In genomic region chr2:164436215-164436913, GRCm38 (mm10) we compare ENCODE assay signal across 7 mouse cellular contexts. TPM values are rescaled to one million over a fixed set of nuclear protein-coding genes. Genes with fewer than 3 reads are reported as not detected.
DNase-seq lines count a peak whose midpoint lies in the region; ATAC-seq and TF ChIP-seq lines count a peak whose summit lies in the region.

No protein-coding gene starts in this region.

- no peak for TF ChIP-seq CTCF in left cerebral cortex, adult 2 months (IDR thresholded peaks at IDR 0.05)
- TF ChIP-seq CTCF in liver, embryonic 14.5 days (IDR thresholded peaks at IDR 0.05; ENCODE audit: low read depth) = no peak

- H3K27ac ChIP-seq in left cerebral cortex, adult 2 months = peak overlapping the region; percentile 37; the same call in 1 of the 2 replicates
- peak overlapping the region; percentile 79 for H3K27ac ChIP-seq in embryonic facial prominence, embryonic 13.5 days
- peak overlapping the region; percentile 93 for H3K27ac ChIP-seq in intestine, embryonic 15.5 days
- no peak overlapping the region for H3K27ac ChIP-seq in liver, embryonic 14.5 days

- H3K4me3 ChIP-seq in left cerebral cortex, adult 2 months = no peak overlapping the region
- no peak overlapping the region for H3K4me3 ChIP-seq in embryonic facial prominence, embryonic 13.5 days
- peak overlapping the region; percentile 15 for H3K4me3 ChIP-seq in intestine, embryonic 15.5 days (replicated peaks)
- no peak overlapping the region for H3K4me3 ChIP-seq in liver, embryonic 14.5 days (ENCODE audit: insufficient read depth in 1 of 2, low read depth in 2 of 2, low read length in 2 of 2)

- intact Hi-C loops in left cerebral cortex, adult 2 months (cut with DNase I) = no loop called here
- intact Hi-C loops in gastrocnemius, postnatal 14 days (cut with DNase I; ENCODE audit: low total_unique reads) = no loop called here

- no peaks in the 10 kb centered on the region for H3K9me3 ChIP-seq in embryonic facial prominence, embryonic 13.5 days
- no peaks in the 10 kb centered on the region for H3K9me3 ChIP-seq in intestine, embryonic 15.5 days
- no peaks in the 10 kb centered on the region for H3K9me3 ChIP-seq in liver, embryonic 14.5 days (ENCODE audit: control insufficient read depth, low read length)

- TF ChIP-seq EP300 in liver, embryonic 14.5 days (IDR thresholded peaks at IDR 0.05; ENCODE audit: low read depth) = no peak

- peak overlapping the region; percentile 28 for H3K4me2 ChIP-seq in embryonic facial prominence, embryonic 13.5 days
- peak overlapping the region; percentile 83 for H3K4me2 ChIP-seq in intestine, embryonic 15.5 days (replicated peaks)
- H3K4me2 ChIP-seq in liver, embryonic 14.5 days (ENCODE audit: low read depth) = peak overlapping the region; percentile 21

- H3K9ac ChIP-seq in embryonic facial prominence, embryonic 13.5 days = peak overlapping the region; percentile 49
- peak overlapping the region; percentile 35 for H3K9ac ChIP-seq in intestine, embryonic 15.5 days
- no peak overlapping the region for H3K9ac ChIP-seq in liver, embryonic 14.5 days (replicated peaks)

- H3K27me3 ChIP-seq in embryonic facial prominence, embryonic 13.5 days = no peaks in the 10 kb centered on the region
- no peaks in the 10 kb centered on the region for H3K27me3 ChIP-seq in intestine, embryonic 15.5 days (replicated peaks)
- peaks cover 4% of the 10 kb centered on the region for H3K27me3 ChIP-seq in liver, embryonic 14.5 days (ENCODE audit: control insufficient read depth, insufficient read depth, low read length)

- ATAC-seq in embryonic facial prominence, embryonic 13.5 days (ENCODE audit: insufficient number of reproducible peaks, insufficient read depth, low FRiP score, low TSS enrichment, low read depth) = no peak
- no peak for ATAC-seq in intestine, embryonic 15.5 days
- no peak for ATAC-seq in liver, embryonic 14.5 days (ENCODE audit: insufficient read depth)

- 9% methylated on average over 8 of the region's 8 CpGs for WGBS in embryonic facial prominence, embryonic 13.5 days
- WGBS in intestine, embryonic 15.5 days = 19% methylated on average over 8 of the region's 8 CpGs
- WGBS in liver, embryonic 14.5 days (ENCODE audit: insufficient replicate concordance) = 22% methylated on average over 8 of the region's 8 CpGs

- DNase-seq in left cerebral cortex, adult 2 months (ENCODE audit: extremely low spot score in 1 of 2, low spot score in 2 of 2) = no peak
- no peak for DNase-seq in left cerebral cortex, adult 18-20 months (ENCODE audit: low spot score in 2 of 2)
- DNase-seq in liver, embryonic 14.5 days (ENCODE audit: low read depth in 3 of 3, low spot score in 3 of 3) = no peak
- no peak for DNase-seq in MN1 (ENCODE audit: low spot score)
- DNase-seq in gastrocnemius, postnatal 14 days = no peak

- no peaks in the 10 kb centered on the region; the same call in 1 of the 2 replicates for H3K36me3 ChIP-seq in embryonic facial prominence, embryonic 13.5 days
- no peaks in the 10 kb centered on the region for H3K36me3 ChIP-seq in intestine, embryonic 15.5 days
- H3K36me3 ChIP-seq in liver, embryonic 14.5 days (replicated peaks; ENCODE audit: control insufficient read depth, insufficient read depth, low read depth) = no peaks in the 10 kb centered on the region

- H3K4me1 ChIP-seq in embryonic facial prominence, embryonic 13.5 days = peaks cover 98% of the 10 kb centered on the region
- peaks cover 72% of the 10 kb centered on the region for H3K4me1 ChIP-seq in intestine, embryonic 15.5 days (replicated peaks)
- peaks cover 0 to 10% of the 10 kb centered on the region in 2 experiments; a peak in 2 of 4 replicates for H3K4me1 ChIP-seq in liver, embryonic 14.5 days (replicated peaks; ENCODE audit: control insufficient read depth in 2 of 2, insufficient read depth in 2 of 2, low read length in 1 of 2)

RNA-seq across cellular contexts. Expression of gene Sdc4, which starts 7.3 kb away (rescaled TPM):
- 10 to 100 TPM; 78.7 to 93.2 TPM for total RNA-seq in left cerebral cortex, adult 2 months (2021)
- 10 to 100 TPM; 72.7 to 80.1 TPM for total RNA-seq in left cerebral cortex, adult 18-20 months (2021)
- 81.5 and 87.8 TPM in 2 replicates for polyA plus RNA-seq in embryonic facial prominence, embryonic 13.5 days (2015; fragmentation: Nextera tagmentation; extraction: Ambion mirVana)
- polyA plus RNA-seq in intestine, embryonic 15.5 days (2015; fragmentation: Nextera tagmentation; extraction: Ambion mirVana) = 120 and 126 TPM in 2 replicates
- 9.7 and 10.8 TPM in 2 replicates for polyA plus RNA-seq in liver, embryonic 14.5 days (2012; rRNA removed)
- polyA plus RNA-seq in liver, embryonic 14.5 days (2014; fragmentation: Nextera tagmentation; extraction: Ambion mirVana) = 23.8 and 25.4 TPM in 2 replicates
- total RNA-seq in gastrocnemius, postnatal 14 days (2021) = 10 to 100 TPM; 45.1 to 72.6 TPM

RNA-seq across cellular contexts. Expression of gene Sys1, which starts 20.4 kb away (rescaled TPM):
- total RNA-seq in left cerebral cortex, adult 2 months (2021) = 10 to 100 TPM; 40.8 to 41.3 TPM
- 10 to 100 TPM; 43.5 to 44.6 TPM for total RNA-seq in left cerebral cortex, adult 18-20 months (2021)
- polyA plus RNA-seq in embryonic facial prominence, embryonic 13.5 days (2015; fragmentation: Nextera tagmentation; extraction: Ambion mirVana) = 56.0 and 65.9 TPM in 2 replicates
- 51.1 and 61.9 TPM in 2 replicates for polyA plus RNA-seq in intestine, embryonic 15.5 days (2015; fragmentation: Nextera tagmentation; extraction: Ambion mirVana)
- polyA plus RNA-seq in liver, embryonic 14.5 days (2012; rRNA removed) = 15.9 and 20.6 TPM in 2 replicates
- polyA plus RNA-seq in liver, embryonic 14.5 days (2014; fragmentation: Nextera tagmentation; extraction: Ambion mirVana) = 30.7 TPM in 2 replicates
- total RNA-seq in gastrocnemius, postnatal 14 days (2021) = 10 to 100 TPM; 15.0 to 15.6 TPM

RNA-seq across cellular contexts. Expression of gene Gm20458, which starts 24.4 kb away (rescaled TPM):
- total RNA-seq in left cerebral cortex, adult 2 months (2021) = 10 to 100 TPM; 10.2 to 14.1 TPM
- total RNA-seq in left cerebral cortex, adult 18-20 months (2021) = 1 to 10 TPM; 2.0 to 6.4 TPM
- polyA plus RNA-seq in embryonic facial prominence, embryonic 13.5 days (2015; fragmentation: Nextera tagmentation; extraction: Ambion mirVana) = 7.7 and 8.3 TPM in 2 replicates
- 9.4 and 18.5 TPM in 2 replicates for polyA plus RNA-seq in intestine, embryonic 15.5 days (2015; fragmentation: Nextera tagmentation; extraction: Ambion mirVana)
- 0.13 and 1.7 TPM in 2 replicates for polyA plus RNA-seq in liver, embryonic 14.5 days (2012; rRNA removed)
- polyA plus RNA-seq in liver, embryonic 14.5 days (2014; fragmentation: Nextera tagmentation; extraction: Ambion mirVana) = 1.9 and 5.9 TPM in 2 replicates
- total RNA-seq in gastrocnemius, postnatal 14 days (2021) = 1 to 10 TPM in 1 of 2 experiments, under 1 TPM in 1; 0.62 to 2.6 TPM

RNA-seq across cellular contexts. Expression of gene Matn4, which starts 31.4 kb away (rescaled TPM):
- total RNA-seq in left cerebral cortex, adult 2 months (2021) = 10 to 100 TPM; 10.4 to 11.0 TPM
- total RNA-seq in left cerebral cortex, adult 18-20 months (2021) = 1 to 10 TPM; 8.4 to 8.5 TPM
- polyA plus RNA-seq in embryonic facial prominence, embryonic 13.5 days (2015; fragmentation: Nextera tagmentation; extraction: Ambion mirVana) = 66.0 and 105 TPM in 2 replicates
- polyA plus RNA-seq in intestine, embryonic 15.5 days (2015; fragmentation: Nextera tagmentation; extraction: Ambion mirVana) = 9.3 and 11.0 TPM in 2 replicates
- 0.16 and 0.44 TPM in 2 replicates for polyA plus RNA-seq in liver, embryonic 14.5 days (2012; rRNA removed)
- not detected in 2 replicates for polyA plus RNA-seq in liver, embryonic 14.5 days (2014; fragmentation: Nextera tagmentation; extraction: Ambion mirVana)
- 1 to 10 TPM; 3.7 to 5.4 TPM for total RNA-seq in gastrocnemius, postnatal 14 days (2021)

RNA-seq across cellular contexts. Expression of gene Rbpjl, which starts 33.4 kb away (rescaled TPM):
- under 1 TPM; 0.20 to 0.23 TPM for total RNA-seq in left cerebral cortex, adult 2 months (2021)
- total RNA-seq in left cerebral cortex, adult 18-20 months (2021) = under 1 TPM; 0.33 to 0.56 TPM
- 0.59 and 1.0 TPM in 2 replicates for polyA plus RNA-seq in embryonic facial prominence, embryonic 13.5 days (2015; fragmentation: Nextera tagmentation; extraction: Ambion mirVana)
- polyA plus RNA-seq in intestine, embryonic 15.5 days (2015; fragmentation: Nextera tagmentation; extraction: Ambion mirVana) = 16.1 and 40.7 TPM in 2 replicates
- 0.06 and 0.08 TPM in 2 replicates for polyA plus RNA-seq in liver, embryonic 14.5 days (2012; rRNA removed)
- polyA plus RNA-seq in liver, embryonic 14.5 days (2014; fragmentation: Nextera tagmentation; extraction: Ambion mirVana) = 0.05 TPM in 1 of 2 replicates, not detected in the other
- under 1 TPM in 1 of 2 experiments, not detected in 1; 0.07 TPM for total RNA-seq in gastrocnemius, postnatal 14 days (2021)

Comparison
In these comparisons a context has a peak if more than half of its experiments do, and no peak if none do; other contexts are left out.
1. H3K4me2 ChIP-seq: peak in every context shown above with its lines; median percentile 83 in intestine, embryonic 15.5 days; 28 in embryonic facial prominence, embryonic 13.5 days; 21 in liver, embryonic 14.5 days.